ENCODE assay signal across 31 mouse cellular contexts in the genomic region with DNA sequence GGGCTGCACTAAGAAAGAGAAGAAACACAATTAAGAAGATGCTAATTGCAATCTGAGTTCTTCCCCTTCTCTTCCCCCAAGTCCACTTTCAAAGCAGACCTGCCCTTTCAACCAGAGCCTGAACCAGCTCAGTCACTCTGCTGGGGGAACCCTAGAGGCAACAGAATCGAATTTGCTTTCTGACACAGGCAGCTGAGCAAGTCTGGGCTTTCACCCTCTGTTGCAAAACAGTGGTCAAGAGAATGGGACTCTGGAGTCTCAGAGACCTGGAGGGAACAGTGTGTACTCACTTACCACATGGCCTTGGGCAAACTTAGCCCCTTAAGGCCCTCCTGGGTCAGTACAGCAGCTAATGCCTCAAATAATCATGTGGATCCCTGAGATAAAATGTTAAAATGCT. TPM values are rescaled to one million over a fixed set of nuclear protein-coding genes. Genes with fewer than 3 reads are reported as not detected.
DNase-seq lines count a peak whose midpoint lies in the region; ATAC-seq and TF ChIP-seq lines count a peak whose summit lies in the region.
"Had no signal": no experiment of that assay in that cellular context is flagged by ENCODE, and none has a peak within 500 bp of the region (broad histone marks: within the 10 kb centered on the region; RNA-seq: fewer than 3 reads in every experiment).

No protein-coding gene starts in this region.

- H3K4me1 ChIP-seq in heart, embryonic 15.5 days (replicated peaks) = peaks cover 6% of the 10 kb centered on the region
- H3K4me1 ChIP-seq in thymus, adult 2 months (replicated peaks; ENCODE audit: control insufficient read depth, insufficient read depth, low read length) = peaks cover 56% of the 10 kb centered on the region
- no peaks in the 10 kb centered on the region for H3K4me1 ChIP-seq in kidney, embryonic 14.5 days (ENCODE audit: control insufficient read depth, insufficient read depth, low read length)
- H3K4me1 ChIP-seq: embryonic facial prominence, embryonic 13.5 days; intestine, embryonic 15.5 days; liver, embryonic 12.5 days had no signal

- no peak for TF ChIP-seq POLR2A in thymus, adult 2 months (IDR thresholded peaks at IDR 0.05; ENCODE audit: control insufficient read depth, extremely low read depth, insufficient read depth, low read length, poor library complexity)

- H3K27ac ChIP-seq in heart, embryonic 15.5 days = peak overlapping the region; percentile 21; the same call in 1 of the 2 replicates
- peak overlapping the region; percentile 99 for H3K27ac ChIP-seq in thymus, adult 2 months (ENCODE audit: control insufficient read depth, insufficient read depth, low read length)
- no peak overlapping the region for H3K27ac ChIP-seq in kidney, embryonic 14.5 days (ENCODE audit: low read depth, low read length)
- H3K27ac ChIP-seq: embryonic facial prominence, embryonic 13.5 days; heart, embryonic 13.5 days; intestine, embryonic 15.5 days; layer of hippocampus, adult 2 months; liver, embryonic 12.5 days; macrophage had no signal

- no peaks in the 10 kb centered on the region for H3K27me3 ChIP-seq in heart, embryonic 15.5 days
- H3K27me3 ChIP-seq in thymus, adult 2 months (ENCODE audit: control insufficient read depth, insufficient read depth, low read length) = no peaks in the 10 kb centered on the region
- H3K27me3 ChIP-seq in splenic B cell, adult 2 months (ENCODE audit: control insufficient read depth, insufficient read depth, low read length, poor library complexity, severe bottlenecking) = no peaks in the 10 kb centered on the region
- no peaks in the 10 kb centered on the region for H3K27me3 ChIP-seq in kidney, embryonic 14.5 days (ENCODE audit: control insufficient read depth, insufficient read depth, low read length)
- H3K27me3 ChIP-seq: embryonic facial prominence, embryonic 13.5 days; intestine, embryonic 15.5 days; liver, embryonic 12.5 days had no signal

- H3K4me2 ChIP-seq in heart, embryonic 15.5 days = no peak overlapping the region
- no peak overlapping the region for H3K4me2 ChIP-seq in kidney, embryonic 14.5 days (replicated peaks; ENCODE audit: low read depth, low read length)
- H3K4me2 ChIP-seq: embryonic facial prominence, embryonic 13.5 days; heart, embryonic 13.5 days; intestine, embryonic 15.5 days; liver, embryonic 12.5 days; lung, embryonic 14.5 days; midbrain, embryonic 11.5 days had no signal

- no peak for TF ChIP-seq CTCF in thymus, adult 2 months (IDR thresholded peaks at IDR 0.05; ENCODE audit: borderline replicate concordance, control insufficient read depth, extremely low read depth, insufficient read depth, low read length, poor library complexity)

- DNase-seq in heart, adult 9 months (ENCODE audit: low spot score in 2 of 2) = no peak
- DNase-seq in thymus, adult 2 months = no peak
- DNase-seq in thymus, adult 18-20 months = no peak
- DNase-seq in fat pad, adult 2 months (ENCODE audit: extremely low read depth, low read depth, low spot score) = peak; percentile 81
- DNase-seq in splenic B cell, adult 2 months (ENCODE audit: low read depth, low spot score) = peak; percentile 40
- DNase-seq in lung, postnatal 10 days = no peak
- DNase-seq: adrenal gland, postnatal 25 days; cerebellum, adult 11-12 months; cerebellum, postnatal 14 days; heart, postnatal 4 days; kidney, adult 9 months; kidney, postnatal 25 days; layer of hippocampus, postnatal 36 days; lung, embryonic 14.5 days had no signal

- no peak overlapping the region for H3K9ac ChIP-seq in heart, embryonic 15.5 days
- H3K9ac ChIP-seq in kidney, embryonic 14.5 days (ENCODE audit: low read depth, low read length) = no peak overlapping the region
- H3K9ac ChIP-seq: embryonic facial prominence, embryonic 13.5 days; heart, embryonic 13.5 days; intestine, embryonic 15.5 days; liver, embryonic 12.5 days; lung, embryonic 14.5 days had no signal

- ATAC-seq in heart, embryonic 15.5 days (replicated peaks; ENCODE audit: insufficient number of reproducible peaks, insufficient read depth, low FRiP score, low read depth) = no peak
- no peak for ATAC-seq in kidney, embryonic 14.5 days (ENCODE audit: low FRiP score, low TSS enrichment)
- ATAC-seq: activated CD4-positive, CD25-positive, alpha-beta regulatory T cell, adult 4 months; forebrain, embryonic 14.5 days; hindbrain, embryonic 16.5 days; intestine, embryonic 15.5 days; liver, embryonic 12.5 days had no signal

- H3K4me3 ChIP-seq in heart, embryonic 15.5 days = no peak overlapping the region
- H3K4me3 ChIP-seq in thymus, adult 2 months (ENCODE audit: control insufficient read depth, insufficient read depth, low read length) = no peak overlapping the region
- no peak overlapping the region for H3K4me3 ChIP-seq in kidney, embryonic 14.5 days (ENCODE audit: low read length)
- H3K4me3 ChIP-seq: embryonic facial prominence, embryonic 13.5 days; heart, embryonic 13.5 days; intestine, embryonic 15.5 days; layer of hippocampus, adult 2 months; liver, embryonic 12.5 days had no signal

- no peaks in the 10 kb centered on the region for H3K36me3 ChIP-seq in heart, embryonic 15.5 days
- no peaks in the 10 kb centered on the region for H3K36me3 ChIP-seq in thymus, adult 2 months (ENCODE audit: control insufficient read depth, insufficient read depth, low read length)
- no peaks in the 10 kb centered on the region for H3K36me3 ChIP-seq in splenic B cell, adult 2 months (ENCODE audit: control insufficient read depth, insufficient read depth, low read length, poor library complexity, severe bottlenecking)
- H3K36me3 ChIP-seq in kidney, embryonic 14.5 days (ENCODE audit: control insufficient read depth, insufficient read depth, low read length) = no peaks in the 10 kb centered on the region
- H3K36me3 ChIP-seq: embryonic facial prominence, embryonic 13.5 days; heart, embryonic 13.5 days; intestine, embryonic 15.5 days; liver, embryonic 12.5 days had no signal

- 50% methylated on average over 1 of the region's 1 CpGs for WGBS in heart, embryonic 15.5 days
- WGBS in thymus, adult 2 months = 7% methylated on average over 1 of the region's 1 CpGs
- WGBS in kidney, embryonic 14.5 days = 65% methylated on average over 1 of the region's 1 CpGs

- H3K9me3 ChIP-seq in heart, embryonic 15.5 days (replicated peaks) = 0 out of 2 replicates have a peak, but pooled peaks cover 6% of the 10 kb centered on the region
- no peaks in the 10 kb centered on the region for H3K9me3 ChIP-seq in kidney, embryonic 14.5 days (ENCODE audit: control insufficient read depth, low read length)
- H3K9me3 ChIP-seq: embryonic facial prominence, embryonic 13.5 days; intestine, embryonic 15.5 days; liver, embryonic 12.5 days had no signal

RNA-seq across cellular contexts. Expression of gene Zfp957, which starts 20.2 kb away (rescaled TPM):
- polyA plus RNA-seq in heart, embryonic 15.5 days (2015; fragmentation: Nextera tagmentation; extraction: Ambion mirVana) = not detected in 2 replicates
- polyA plus RNA-seq in thymus, adult 2 months (2012; rRNA removed) = not detected in 2 replicates
- polyA plus RNA-seq in kidney, embryonic 14.5 days (2014; fragmentation: Nextera tagmentation; extraction: Ambion mirVana) = not detected in 2 replicates
- polyA plus RNA-seq: embryonic facial prominence, embryonic 13.5 days; forebrain, embryonic 14.5 days; frontal cortex, adult 2 months; gonadal fat pad, adult 2 months; heart, embryonic 13.5 days; hindbrain, embryonic 16.5 days; intestine, embryonic 15.5 days; limb, embryonic 11.5 days; liver, embryonic 12.5 days; lung, embryonic 14.5 days; macrophage; midbrain, embryonic 11.5 days; neural tube, embryonic 14.5 days; stomach, embryonic 14.5 days had no signal

RNA-seq across cellular contexts. Expression of gene Rgcc, which starts 34.1 kb away (rescaled TPM):
- polyA plus RNA-seq in heart, embryonic 15.5 days (2015; fragmentation: Nextera tagmentation; extraction: Ambion mirVana) = 23.8 and 57.0 TPM in 2 replicates
- 880 and 889 TPM in 2 replicates for polyA plus RNA-seq in thymus, adult 2 months (2012; rRNA removed)
- polyA plus RNA-seq in kidney, embryonic 14.5 days (2014; fragmentation: Nextera tagmentation; extraction: Ambion mirVana) = 22.7 and 26.0 TPM in 2 replicates

Comparison
In these comparisons a context has a peak if more than half of its experiments do, and no peak if none do; other contexts are left out.
1. DNase-seq: peak in fat pad, adult 2 months (single experiment) and splenic B cell, adult 2 months (single experiment); none in heart, adult 9 months (0 of 2), thymus, adult 2 months (single experiment), thymus, adult 18-20 months (0 of 2) and lung, postnatal 10 days (single experiment).
2. RNA of gene Rgcc, which starts 34.1 kb away (polyA plus RNA-seq): 880 to 889 TPM in thymus, adult 2 months; 23.8 to 57.0 TPM in heart, embryonic 15.5 days and 22.7 to 26.0 TPM in kidney, embryonic 14.5 days; every median in the first group is over 10 times any median in the second.